Mouse (Mus musculus): ENCODE measurements around the gene Gch1. TPM values are rescaled to one million over a fixed set of nuclear protein-coding genes. Genes with fewer than 3 reads are reported as not detected.
A peak's percentile ranks its signal among the peaks of the same experiment; 100 is the strongest.

Gene Gch1
- 2.2 and 2.4 TPM in 2 replicates for polyA plus RNA-seq (2016; fragmentation: Nextera tagmentation; extraction: Ambion mirVana)

DNA sequence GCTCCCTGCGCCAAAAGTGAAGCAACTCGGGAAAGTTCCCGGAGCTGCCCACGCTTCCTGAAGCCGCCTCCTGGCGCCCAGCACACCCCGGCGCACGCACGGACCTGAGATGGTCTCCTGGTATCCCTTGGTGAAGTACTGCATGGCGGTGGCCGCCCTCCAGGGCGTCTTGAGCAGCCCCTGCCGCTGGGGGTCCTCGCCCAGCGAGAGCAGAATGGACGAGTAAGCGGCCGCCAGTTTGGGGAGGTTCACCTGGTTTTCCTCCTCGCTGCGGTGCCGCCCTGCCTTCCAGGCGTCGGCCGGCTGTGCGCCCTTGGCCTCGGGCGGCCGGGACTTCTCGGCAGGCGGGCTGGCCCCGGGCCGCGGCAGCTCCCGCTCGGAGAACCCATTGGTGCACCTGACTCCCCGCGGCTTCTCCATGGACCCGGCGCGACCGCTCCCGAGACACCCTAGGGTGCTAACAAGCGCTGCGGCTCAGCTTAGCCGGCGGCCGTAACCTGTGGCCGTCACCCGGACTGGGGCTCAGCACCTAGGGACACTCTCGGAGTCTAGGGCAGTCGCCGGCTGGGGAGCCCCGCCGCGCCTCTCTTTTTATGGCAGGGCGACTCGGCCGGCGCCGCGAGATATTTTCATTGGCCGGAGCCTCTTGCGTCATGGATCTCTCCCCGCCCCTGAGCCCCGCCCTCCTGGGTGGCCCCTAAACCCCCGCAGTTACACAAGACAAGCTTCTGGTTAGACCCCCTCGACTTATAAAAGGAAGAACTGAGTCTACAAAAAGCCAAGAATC lies at the start of gene Gch1:
Gene Gch1 (minus strand): TSS at position 566 of the 787 bp plus-strand sequence.
- Histone ChIP-seq H3K4me2 (replicated peaks) (peak within 1 kb of the TSS; percentile 98), H3K4me1 (peaks cover 5% of the 10 kb centered on the region), H3K9ac (peak within 1 kb of the TSS; percentile 54), H3K27ac (no peak within 1 kb of the TSS), H3K36me3 (no peaks in the 10 kb centered on the region), H3K4me3 (peak within 1 kb of the TSS; percentile 52), H3K9me3 (no peaks in the 10 kb centered on the region), H3K27me3 (replicated peaks) (peaks cover 19% of the 10 kb centered on the region)
- peak; percentile 93 for ATAC-seq (ENCODE audit: low FRiP score, low read depth)
- WGBS = under 1% methylated on average over 68 of the region's 68 CpGs

DNA sequence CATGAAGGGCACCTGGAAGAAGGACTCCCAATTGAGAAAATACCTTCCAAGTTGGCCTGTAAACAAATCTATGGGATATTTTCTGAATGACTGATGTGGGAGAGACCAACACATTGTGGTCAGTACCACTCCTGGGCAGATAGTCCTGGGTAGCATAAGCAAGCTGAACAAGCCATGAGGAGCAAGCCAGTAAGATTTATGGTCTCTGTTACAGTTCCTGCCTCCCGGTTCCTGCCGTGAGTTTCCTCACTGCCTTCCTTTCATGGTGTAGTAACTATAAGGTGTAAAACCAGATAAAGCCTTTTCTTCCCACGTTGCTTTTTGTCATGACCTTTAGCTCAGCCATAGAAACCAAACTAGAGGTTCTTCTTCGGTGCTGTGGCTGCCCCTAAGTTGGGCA lies 48.1 kb upstream of the Gch1 start:
- Histone ChIP-seq H3K27ac (no peak overlapping the region), H3K36me3 (peaks cover 12% of the 10 kb centered on the region), H3K9me3 (no peaks in the 10 kb centered on the region), H3K4me3 (no peak overlapping the region), H3K9ac (no peak overlapping the region), H3K27me3 (replicated peaks) (no peaks in the 10 kb centered on the region), H3K4me1 (no peaks in the 10 kb centered on the region), H3K4me2 (replicated peaks) (no peak overlapping the region)
- ATAC-seq (ENCODE audit: low FRiP score, low read depth) = no peak
- 87% methylated on average over 4 of the region's 4 CpGs for WGBS

DNA sequence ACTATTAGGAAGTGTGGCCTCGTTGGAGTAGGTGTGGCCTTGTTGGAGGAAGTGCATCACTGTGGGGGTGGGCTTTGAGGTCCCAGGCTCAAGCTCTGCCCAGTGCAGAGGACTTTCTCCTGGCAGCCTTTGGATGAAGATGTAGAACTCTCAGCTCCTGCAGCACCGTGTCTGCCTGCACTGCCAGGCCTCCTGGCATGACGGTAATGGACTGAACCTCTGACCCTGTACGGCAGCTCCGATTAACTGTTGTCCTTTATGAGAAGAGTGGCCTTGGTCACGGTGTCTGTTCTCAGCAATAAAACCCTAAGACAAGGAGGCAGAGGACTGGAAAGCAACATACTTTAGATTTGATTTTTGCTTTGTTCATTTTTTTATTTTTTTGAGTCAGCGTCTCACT lies 47.3 kb upstream of the Gch1 start:
- no peak for ATAC-seq (ENCODE audit: low FRiP score, low read depth)
- Histone ChIP-seq H3K36me3 (peaks cover 11% of the 10 kb centered on the region), H3K4me2 (replicated peaks) (no peak overlapping the region), H3K4me3 (no peak overlapping the region), H3K4me1 (no peaks in the 10 kb centered on the region), H3K9ac (no peak overlapping the region), H3K27ac (no peak overlapping the region), H3K27me3 (replicated peaks) (no peaks in the 10 kb centered on the region), H3K9me3 (no peaks in the 10 kb centered on the region)
- 89% methylated on average over 7 of the region's 7 CpGs for WGBS

DNA sequence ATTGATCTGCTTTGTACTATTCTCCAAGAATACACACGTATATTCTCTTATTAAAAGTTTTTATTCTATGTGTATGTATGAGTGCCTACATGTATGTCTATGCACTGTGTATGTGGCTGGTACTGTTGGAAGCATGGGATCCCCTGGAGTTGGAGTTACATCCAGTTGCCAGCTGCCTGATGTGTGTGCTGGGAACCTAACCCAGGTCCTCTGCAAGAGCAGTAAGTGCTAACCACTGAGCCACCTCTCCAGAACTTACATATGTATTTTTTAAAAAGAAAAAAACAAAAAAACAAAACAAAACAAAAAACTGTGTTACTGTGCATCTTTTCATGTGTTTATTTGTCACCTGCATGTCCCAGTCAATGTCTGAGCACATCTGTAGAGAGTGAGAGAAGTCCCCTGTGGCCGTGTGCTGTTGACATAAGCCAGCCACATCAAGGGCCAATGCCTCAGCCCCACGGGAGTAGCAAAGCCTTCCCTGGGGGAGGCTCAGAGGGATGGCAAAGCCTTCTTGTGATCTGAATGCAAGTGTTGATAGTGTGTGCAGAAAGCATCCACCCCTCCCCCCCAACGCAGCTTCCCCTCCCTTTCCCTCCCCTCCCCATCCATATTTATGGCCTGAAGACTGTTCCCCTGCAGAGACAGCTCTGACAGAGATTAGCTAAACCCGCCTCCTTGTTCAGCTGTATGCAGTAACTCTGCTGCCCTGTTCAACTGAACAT lies 45.5 kb upstream of the Gch1 start:
- no peak for ATAC-seq (ENCODE audit: low FRiP score, low read depth)
- 77% methylated on average over 5 of the region's 5 CpGs for WGBS
- no peaks in the 10 kb centered on the region for H3K4me1 ChIP-seq

DNA sequence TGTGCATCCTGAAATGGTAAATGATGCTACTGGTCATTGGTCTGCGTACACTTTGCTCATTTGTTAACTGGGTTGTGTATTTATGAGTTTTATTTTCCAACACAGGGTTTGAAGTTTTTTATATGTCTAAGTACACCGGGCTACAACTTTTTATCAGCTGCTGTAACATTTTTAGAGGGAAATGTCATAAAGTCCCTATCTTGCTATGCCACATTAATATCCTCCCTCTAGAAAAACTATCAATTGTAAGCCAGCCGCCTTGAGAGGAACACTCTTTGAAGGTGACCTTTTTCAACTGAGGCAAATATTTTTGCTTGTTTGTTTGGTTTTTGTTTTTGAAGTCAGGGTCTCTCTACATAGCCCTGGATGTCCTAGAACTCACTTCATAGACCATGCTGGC lies 44.8 kb upstream of the Gch1 start:
- Histone ChIP-seq H3K9ac (no peak overlapping the region), H3K36me3 (no peaks in the 10 kb centered on the region), H3K4me1 (no peaks in the 10 kb centered on the region), H3K9me3 (no peaks in the 10 kb centered on the region), H3K4me3 (no peak overlapping the region), H3K27ac (no peak overlapping the region), H3K4me2 (replicated peaks) (no peak overlapping the region), H3K27me3 (replicated peaks) (no peaks in the 10 kb centered on the region)
- WGBS = 98% methylated on average over 3 of the region's 3 CpGs
- ATAC-seq (ENCODE audit: low FRiP score, low read depth) = no peak

More for the DNA sequence above, 45.5 kb upstream of the Gch1 start:
- H3K27me3 ChIP-seq (replicated peaks) = no peaks in the 10 kb centered on the region
- H3K9me3 ChIP-seq = no peaks in the 10 kb centered on the region
- H3K4me2 ChIP-seq (replicated peaks) = no peak overlapping the region
- H3K27ac ChIP-seq = no peak overlapping the region
- H3K4me3 ChIP-seq = no peak overlapping the region
- no peak overlapping the region for H3K9ac ChIP-seq
- H3K36me3 ChIP-seq = no peaks in the 10 kb centered on the region

DNA sequence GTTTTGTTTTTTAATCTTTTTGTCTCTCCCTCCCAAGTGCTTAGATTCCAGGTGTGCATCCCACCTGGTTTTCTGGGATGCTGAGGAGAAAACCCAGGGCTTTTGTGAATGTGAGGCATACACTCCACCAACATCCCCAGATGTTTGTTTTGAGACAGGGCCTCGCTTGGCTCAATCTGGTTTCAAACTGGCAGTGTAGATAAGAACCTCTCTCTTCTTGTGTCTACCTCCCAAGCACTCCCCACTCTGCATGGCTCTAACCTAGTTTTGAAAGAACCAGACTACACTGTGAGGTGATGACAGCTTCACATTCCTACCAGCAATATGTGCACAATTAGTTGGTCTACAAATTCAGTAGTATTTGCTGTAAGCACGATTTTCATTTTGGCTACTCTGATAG lies 44.4 kb upstream of the Gch1 start:
- no peaks in the 10 kb centered on the region for H3K27me3 ChIP-seq (replicated peaks)
- H3K4me2 ChIP-seq (replicated peaks) = no peak overlapping the region
- no peak overlapping the region for H3K9ac ChIP-seq
- no peaks in the 10 kb centered on the region for H3K36me3 ChIP-seq
- no peaks in the 10 kb centered on the region for H3K9me3 ChIP-seq
- no peak overlapping the region for H3K27ac ChIP-seq
- no peaks in the 10 kb centered on the region for H3K4me1 ChIP-seq
- WGBS = 75% methylated on average over 2 of the region's 2 CpGs
- no peak overlapping the region for H3K4me3 ChIP-seq
- ATAC-seq (ENCODE audit: low FRiP score, low read depth) = no peak

DNA sequence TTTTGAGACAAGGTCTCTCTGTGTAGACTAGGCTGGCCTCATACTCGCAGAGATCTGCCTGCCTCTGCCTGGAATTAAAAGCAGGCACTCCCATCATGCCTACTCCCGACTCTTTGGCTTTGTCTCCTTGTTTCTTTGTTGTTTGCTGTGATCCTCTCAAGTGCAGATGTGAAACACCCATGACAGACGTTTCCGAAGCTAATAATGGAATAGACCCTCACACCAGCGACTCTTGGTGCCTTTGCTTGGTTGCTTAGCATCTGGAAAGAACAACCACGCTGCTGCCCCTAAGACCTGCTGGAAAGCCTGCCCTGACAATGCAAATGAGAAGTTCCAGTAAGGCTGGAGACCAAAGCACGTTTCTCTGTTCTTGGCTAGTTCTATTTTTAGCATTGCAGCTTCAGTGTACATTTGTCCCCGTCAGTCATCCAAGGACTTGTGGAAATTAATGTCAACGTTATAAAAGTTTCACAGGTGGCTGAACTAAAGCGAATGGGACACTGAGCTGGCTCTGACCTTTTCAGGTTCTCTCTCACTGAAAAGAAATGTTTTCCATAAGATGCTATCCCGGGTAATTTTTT lies 40.7 kb upstream of the Gch1 start:
- ATAC-seq (ENCODE audit: low FRiP score, low read depth) = no peak
- Histone ChIP-seq H3K27me3 (replicated peaks) (no peaks in the 10 kb centered on the region), H3K4me3 (no peak overlapping the region), H3K36me3 (no peaks in the 10 kb centered on the region), H3K9me3 (no peaks in the 10 kb centered on the region), H3K27ac (no peak overlapping the region), H3K4me2 (replicated peaks) (no peak overlapping the region), H3K9ac (no peak overlapping the region), H3K4me1 (no peaks in the 10 kb centered on the region)
- 81% methylated on average over 11 of the region's 11 CpGs for WGBS

DNA sequence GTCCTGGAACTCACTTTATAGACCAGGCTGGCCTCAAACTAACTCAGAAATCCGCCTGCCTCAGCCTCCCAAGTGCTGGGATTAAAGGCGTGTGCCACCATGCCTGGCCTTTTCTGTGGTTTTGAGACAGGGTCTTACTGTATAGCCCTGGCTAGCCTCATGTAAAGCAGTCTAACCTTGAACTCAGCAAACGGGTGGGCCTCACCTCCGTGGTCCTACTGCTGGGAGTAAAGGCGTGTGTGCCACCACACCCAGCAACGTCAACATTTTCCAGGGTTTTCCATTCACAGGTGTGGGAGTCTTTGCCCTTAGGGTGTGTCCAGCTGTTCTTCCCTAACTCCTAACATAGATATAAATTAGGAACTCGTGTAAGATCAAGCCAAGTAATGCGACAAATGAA lies 36.7 kb upstream of the Gch1 start:
- no peaks in the 10 kb centered on the region for H3K4me1 ChIP-seq
- no peak overlapping the region for H3K9ac ChIP-seq
- H3K4me2 ChIP-seq (replicated peaks) = no peak overlapping the region
- no peaks in the 10 kb centered on the region for H3K9me3 ChIP-seq
- H3K36me3 ChIP-seq = no peaks in the 10 kb centered on the region
- no peak overlapping the region for H3K27ac ChIP-seq
- WGBS = 90% methylated on average over 8 of the region's 8 CpGs
- no peak overlapping the region for H3K4me3 ChIP-seq
- H3K27me3 ChIP-seq (replicated peaks) = no peaks in the 10 kb centered on the region
- ATAC-seq (ENCODE audit: low FRiP score, low read depth) = no peak

DNA sequence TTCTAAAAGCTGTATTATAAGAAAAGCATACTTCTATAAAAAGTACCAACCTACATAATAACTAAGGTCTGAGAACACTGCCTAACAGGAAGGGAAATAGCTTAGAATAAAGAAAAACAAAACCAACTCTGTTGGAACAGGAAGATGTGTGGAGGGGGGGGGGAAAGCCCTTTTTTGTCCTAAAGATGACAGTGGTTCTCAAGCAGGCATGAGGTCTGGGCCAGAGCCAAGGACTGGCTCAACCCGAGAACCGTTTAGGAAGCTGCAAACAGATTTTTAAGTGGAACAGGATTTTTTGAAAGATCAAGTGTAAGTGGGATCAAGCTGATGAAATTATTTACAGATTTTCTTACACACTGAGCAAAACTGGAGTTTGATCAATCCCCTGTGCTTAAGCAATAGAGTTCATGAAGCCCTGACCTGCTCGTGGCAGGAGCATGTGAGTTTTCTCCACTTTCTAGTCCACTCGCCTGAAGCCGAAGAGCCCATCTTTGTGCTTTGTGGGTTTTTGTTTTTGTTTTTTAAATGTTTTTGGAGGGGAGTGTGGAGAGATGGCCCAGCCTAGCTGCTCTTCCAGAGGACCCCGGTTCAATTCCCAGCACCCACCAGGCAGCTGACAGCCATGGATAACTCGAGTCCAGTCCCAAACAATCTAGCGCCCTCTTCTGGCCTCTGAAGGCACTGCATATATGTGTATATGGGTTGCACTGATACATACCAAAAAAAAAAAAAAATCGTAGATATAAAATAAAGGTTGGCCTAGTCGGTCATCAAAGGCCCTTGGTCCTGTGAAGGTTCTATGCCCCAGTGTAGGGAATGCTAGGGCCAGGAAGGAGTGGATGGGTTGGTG lies 35.5 kb upstream of the Gch1 start:
- H3K4me3 ChIP-seq = no peak overlapping the region
- no peaks in the 10 kb centered on the region for H3K27me3 ChIP-seq (replicated peaks)
- H3K36me3 ChIP-seq = no peaks in the 10 kb centered on the region
- ATAC-seq (ENCODE audit: low FRiP score, low read depth) = no peak
- H3K9ac ChIP-seq = no peak overlapping the region
- H3K4me2 ChIP-seq (replicated peaks) = no peak overlapping the region
- H3K27ac ChIP-seq = no peak overlapping the region
- H3K9me3 ChIP-seq = no peaks in the 10 kb centered on the region
- 84% methylated on average over 10 of the region's 10 CpGs for WGBS
- H3K4me1 ChIP-seq = no peaks in the 10 kb centered on the region

DNA sequence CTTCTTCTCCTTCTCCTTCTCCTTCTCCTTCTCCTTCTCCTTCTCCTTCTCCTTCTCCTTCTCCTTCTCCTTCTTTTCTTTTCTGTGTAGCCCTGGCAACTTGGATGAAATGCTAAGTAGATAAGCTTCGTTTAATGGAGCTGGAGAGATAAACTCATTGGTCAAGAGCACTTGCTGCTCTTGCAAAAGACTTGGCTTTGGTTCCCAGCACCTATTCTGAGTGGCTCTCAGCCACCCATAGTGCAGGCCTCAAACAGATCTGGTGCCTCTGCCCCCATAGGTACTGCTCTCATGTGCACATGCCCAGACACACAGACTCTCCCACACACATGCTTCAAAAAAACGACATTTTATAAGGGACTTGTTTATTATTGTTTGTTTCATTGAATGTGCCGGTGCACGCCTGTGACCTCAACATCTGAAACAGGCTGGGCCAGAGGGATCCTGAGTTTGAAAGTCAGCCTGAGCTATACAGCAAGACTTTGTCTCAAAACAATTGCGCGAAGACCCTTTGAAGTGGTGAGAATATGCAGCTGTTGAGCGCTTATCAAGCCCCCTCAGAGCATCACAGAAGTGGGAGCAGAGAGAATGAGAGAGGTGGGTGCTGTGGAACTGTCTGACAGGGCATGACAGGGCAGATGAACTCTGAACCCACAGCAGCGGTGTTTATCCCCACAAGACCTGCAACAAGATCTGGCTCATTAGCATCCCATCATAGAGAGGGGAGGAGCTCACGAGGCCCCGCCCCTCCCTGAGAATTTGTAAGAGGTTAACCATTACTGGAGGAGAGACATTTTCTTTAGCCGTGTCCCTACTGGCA lies 33.6 kb upstream of the Gch1 start:
- H3K27ac ChIP-seq = no peak overlapping the region
- no peaks in the 10 kb centered on the region for H3K9me3 ChIP-seq
- no peak overlapping the region for H3K4me3 ChIP-seq
- H3K27me3 ChIP-seq (replicated peaks) = no peaks in the 10 kb centered on the region
- no peaks in the 10 kb centered on the region for H3K36me3 ChIP-seq
- H3K4me2 ChIP-seq (replicated peaks) = no peak overlapping the region
- WGBS = 81% methylated on average over 11 of the region's 11 CpGs
- no peak for ATAC-seq (ENCODE audit: low FRiP score, low read depth)
- no peaks in the 10 kb centered on the region for H3K4me1 ChIP-seq
- H3K9ac ChIP-seq = no peak overlapping the region

DNA sequence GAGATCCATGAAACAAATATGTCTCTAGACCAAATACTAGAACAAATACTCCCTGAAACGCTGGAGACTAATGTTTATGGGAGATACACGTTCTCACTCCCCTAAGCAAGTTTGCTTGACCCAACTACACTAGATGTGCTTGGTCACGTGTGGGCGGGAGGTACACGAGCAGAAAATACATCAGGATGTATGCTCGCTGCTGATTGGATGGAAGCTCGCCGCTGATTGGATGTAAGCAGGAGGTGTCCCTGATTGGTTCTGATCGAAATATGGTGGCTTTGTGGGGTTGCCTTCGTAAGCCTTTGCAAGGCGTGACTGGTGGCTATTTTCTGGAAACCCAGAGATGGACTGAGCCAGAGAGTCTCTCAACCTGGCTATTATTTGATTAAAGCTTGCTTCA lies 32.4 kb upstream of the Gch1 start:
- Histone ChIP-seq H3K27ac (no peak overlapping the region), H3K4me2 (replicated peaks) (no peak overlapping the region), H3K9me3 (no peaks in the 10 kb centered on the region), H3K9ac (no peak overlapping the region), H3K36me3 (no peaks in the 10 kb centered on the region), H3K27me3 (replicated peaks) (no peaks in the 10 kb centered on the region), H3K4me1 (no peaks in the 10 kb centered on the region), H3K4me3 (no peak overlapping the region)
- no peak for ATAC-seq (ENCODE audit: low FRiP score, low read depth)
- WGBS = 84% methylated on average over 11 of the region's 11 CpGs
